Mouse (Mus musculus): ENCODE measurements at regions not wholly inside any gene's neighbourhood (a gene's known extent, or its start where the extent isn't known, plus 50 kb on each side); places are given as distances from the start of the nearest gene placed in this dataset.

DNA sequence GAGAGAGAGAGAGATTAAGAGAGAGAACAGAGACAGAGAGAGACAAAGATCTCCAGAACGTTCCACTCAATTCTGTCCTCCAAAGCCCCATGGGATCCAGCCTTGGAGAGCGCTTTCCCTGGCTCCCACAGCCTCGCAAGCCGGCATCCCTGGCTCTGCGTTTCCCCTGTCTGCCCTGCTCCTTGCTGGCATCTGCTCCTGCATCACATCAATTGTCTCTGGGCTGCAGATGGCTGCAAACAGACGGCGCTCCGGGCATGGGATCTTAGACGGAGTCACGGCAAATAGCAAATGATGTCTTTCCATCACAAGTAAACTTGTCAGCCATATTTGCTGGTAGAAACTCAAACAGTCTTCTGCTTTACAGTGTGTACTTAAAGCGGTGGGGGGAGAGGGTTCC is 428.4 kb downstream of the Cd83 start:
- Histone ChIP-seq H3K4me3 (replicated peaks; ENCODE audit: control insufficient read depth, low read depth, low read length) (no peak overlapping the region), H3K27ac (ENCODE audit: control insufficient read depth, insufficient read depth, low read depth, low read length, poor library complexity) (no peak overlapping the region), H3K4me1 (ENCODE audit: control insufficient read depth, insufficient read depth, low read length) (no peaks in the 10 kb centered on the region)
- TF ChIP-seq POLR2A (IDR thresholded peaks at IDR 0.05; ENCODE audit: borderline replicate concordance, control insufficient read depth, low read depth, low read length) (no peak), CTCF (IDR thresholded peaks at IDR 0.05; ENCODE audit: control insufficient read depth, insufficient read depth, low read length) (no peak)
- WGBS: 80% methylated on average over 11 of the region's 11 CpGs

DNA sequence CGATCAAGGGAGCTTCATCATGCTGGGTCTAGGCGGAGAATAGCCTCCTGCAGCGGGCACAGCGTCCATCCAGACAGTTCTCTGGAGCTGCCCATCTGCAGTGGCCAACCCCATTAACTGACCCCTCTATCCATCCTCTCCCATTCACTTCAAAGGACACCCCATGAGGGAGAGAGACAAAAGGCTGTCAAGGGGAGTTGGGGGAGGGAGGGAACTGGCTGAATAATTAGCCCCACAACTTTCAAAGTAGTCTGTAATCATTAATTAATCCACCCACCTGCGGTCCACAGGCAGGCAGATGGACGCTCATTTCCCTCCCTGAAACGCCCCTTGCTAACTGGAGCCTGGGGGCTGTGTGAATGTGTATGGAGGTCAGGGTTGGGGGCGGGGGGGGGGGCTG is 433.7 kb downstream of the Cd83 start:
- no peaks in the 10 kb centered on the region for H3K4me1 ChIP-seq (ENCODE audit: control insufficient read depth, insufficient read depth, low read length)
- 86% methylated on average over 8 of the region's 8 CpGs for WGBS

DNA sequence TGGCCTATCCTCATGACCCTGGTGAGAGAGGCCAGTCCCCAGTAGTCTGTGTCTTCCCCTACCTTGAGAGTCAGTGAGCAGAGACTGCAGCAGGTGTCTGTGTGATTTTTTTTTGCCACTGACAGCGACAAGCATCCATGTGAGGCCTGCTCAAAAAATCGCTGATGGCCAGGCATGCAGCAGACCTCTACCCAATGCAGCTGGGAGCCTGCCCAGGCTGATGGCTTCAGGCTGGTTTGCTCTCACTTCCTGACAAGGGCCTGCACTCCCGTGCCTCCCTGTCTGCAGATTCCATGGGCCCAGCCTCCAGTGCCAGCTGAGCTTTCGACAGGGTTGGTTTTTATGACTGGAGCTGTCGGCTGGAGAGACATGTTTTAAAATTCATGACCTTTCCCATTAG is 437.1 kb downstream of the Cd83 start:
- WGBS: 72% methylated on average over 5 of the region's 5 CpGs

More for the DNA sequence above, 433.7 kb downstream of the Cd83 start:
- Histone ChIP-seq H3K27ac (ENCODE audit: control insufficient read depth, insufficient read depth, low read depth, low read length, poor library complexity) (no peak overlapping the region), H3K4me3 (replicated peaks; ENCODE audit: control insufficient read depth, low read depth, low read length) (no peak overlapping the region)
- TF ChIP-seq POLR2A (IDR thresholded peaks at IDR 0.05; ENCODE audit: borderline replicate concordance, control insufficient read depth, low read depth, low read length): no peak
- no peak for TF ChIP-seq CTCF (IDR thresholded peaks at IDR 0.05; ENCODE audit: control insufficient read depth, insufficient read depth, low read length)

DNA sequence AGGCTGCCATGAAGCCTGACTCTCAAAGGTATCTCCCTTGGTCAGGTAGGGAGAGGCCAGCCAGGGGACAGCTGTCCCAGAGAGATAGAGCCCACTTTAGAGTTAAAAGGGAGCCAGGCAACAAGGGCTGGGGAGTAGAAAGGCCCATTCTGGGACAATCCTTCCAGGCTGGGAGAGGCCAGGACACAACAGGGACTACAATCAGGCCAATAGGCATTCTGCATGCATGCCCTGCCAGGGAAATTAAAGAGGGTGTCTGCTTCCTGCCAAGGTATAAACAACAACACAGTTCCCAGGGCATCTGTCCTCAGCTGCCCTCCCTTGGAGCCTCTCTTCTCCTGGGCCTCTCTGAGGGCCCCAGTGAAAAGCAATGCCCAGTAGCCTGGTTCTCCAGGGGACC is 437.8 kb downstream of the Cd83 start:
- Histone ChIP-seq H3K27ac (ENCODE audit: control insufficient read depth, insufficient read depth, low read depth, low read length, poor library complexity) (no peak overlapping the region), H3K4me3 (replicated peaks; ENCODE audit: control insufficient read depth, low read depth, low read length) (no peak overlapping the region), H3K4me1 (ENCODE audit: control insufficient read depth, insufficient read depth, low read length) (no peaks in the 10 kb centered on the region)
- TF ChIP-seq CTCF (IDR thresholded peaks at IDR 0.05; ENCODE audit: control insufficient read depth, insufficient read depth, low read length): no peak
- TF ChIP-seq POLR2A (IDR thresholded peaks at IDR 0.05; ENCODE audit: borderline replicate concordance, control insufficient read depth, low read depth, low read length): no peak

More for the DNA sequence above, 437.1 kb downstream of the Cd83 start:
- no peak overlapping the region for H3K27ac ChIP-seq (ENCODE audit: control insufficient read depth, insufficient read depth, low read depth, low read length, poor library complexity)
- no peak overlapping the region for H3K4me3 ChIP-seq (replicated peaks; ENCODE audit: control insufficient read depth, low read depth, low read length)
- no peak for TF ChIP-seq CTCF (IDR thresholded peaks at IDR 0.05; ENCODE audit: control insufficient read depth, insufficient read depth, low read length)
- TF ChIP-seq POLR2A (IDR thresholded peaks at IDR 0.05; ENCODE audit: borderline replicate concordance, control insufficient read depth, low read depth, low read length): no peak
- no peaks in the 10 kb centered on the region for H3K4me1 ChIP-seq (ENCODE audit: control insufficient read depth, insufficient read depth, low read length)

DNA sequence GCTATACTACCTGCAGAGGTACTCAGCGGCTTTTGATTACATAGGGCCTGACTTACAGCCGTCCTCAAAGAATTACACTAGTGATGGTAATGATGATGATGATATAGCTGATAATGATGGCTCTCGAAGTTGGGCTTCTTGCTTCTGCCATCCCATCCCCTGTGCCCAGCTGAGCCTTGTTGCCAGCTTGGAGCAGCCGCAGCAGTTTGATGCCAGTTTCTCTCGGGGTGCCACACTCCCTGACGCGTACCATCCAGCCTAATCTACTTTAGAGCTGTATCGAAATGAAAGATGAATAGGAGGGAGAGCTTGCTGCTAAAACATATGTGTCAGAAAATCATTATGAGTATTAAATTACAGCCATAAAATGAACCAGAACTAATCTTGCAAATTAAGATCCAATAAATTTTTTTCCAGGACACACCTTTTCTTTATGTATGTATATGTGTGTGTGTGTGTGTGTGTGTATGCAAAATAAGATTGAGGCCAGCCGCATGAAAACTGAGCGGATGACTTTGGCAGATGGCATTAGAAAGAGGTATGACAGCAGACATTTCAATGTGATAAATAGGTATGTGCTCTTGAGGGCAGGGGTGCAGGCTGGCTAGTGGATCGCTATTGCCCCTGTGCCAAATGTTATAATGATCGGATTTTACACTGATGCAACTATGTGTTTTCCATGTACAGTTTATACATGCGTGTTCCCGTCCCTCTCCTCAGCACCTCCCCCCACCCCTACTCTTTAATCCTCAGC is 443.3 kb downstream of the Cd83 start:
- 85% methylated on average over 14 of the region's 14 CpGs for WGBS
- TF ChIP-seq CTCF (IDR thresholded peaks at IDR 0.05; ENCODE audit: control insufficient read depth, insufficient read depth, low read length): no peak
- TF ChIP-seq POLR2A (IDR thresholded peaks at IDR 0.05; ENCODE audit: borderline replicate concordance, control insufficient read depth, low read depth, low read length): no peak
- H3K27ac ChIP-seq (ENCODE audit: control insufficient read depth, insufficient read depth, low read depth, low read length, poor library complexity): no peak overlapping the region
- H3K4me1 ChIP-seq (ENCODE audit: control insufficient read depth, insufficient read depth, low read length): no peaks in the 10 kb centered on the region
- H3K4me3 ChIP-seq (replicated peaks; ENCODE audit: control insufficient read depth, low read depth, low read length): no peak overlapping the region

DNA sequence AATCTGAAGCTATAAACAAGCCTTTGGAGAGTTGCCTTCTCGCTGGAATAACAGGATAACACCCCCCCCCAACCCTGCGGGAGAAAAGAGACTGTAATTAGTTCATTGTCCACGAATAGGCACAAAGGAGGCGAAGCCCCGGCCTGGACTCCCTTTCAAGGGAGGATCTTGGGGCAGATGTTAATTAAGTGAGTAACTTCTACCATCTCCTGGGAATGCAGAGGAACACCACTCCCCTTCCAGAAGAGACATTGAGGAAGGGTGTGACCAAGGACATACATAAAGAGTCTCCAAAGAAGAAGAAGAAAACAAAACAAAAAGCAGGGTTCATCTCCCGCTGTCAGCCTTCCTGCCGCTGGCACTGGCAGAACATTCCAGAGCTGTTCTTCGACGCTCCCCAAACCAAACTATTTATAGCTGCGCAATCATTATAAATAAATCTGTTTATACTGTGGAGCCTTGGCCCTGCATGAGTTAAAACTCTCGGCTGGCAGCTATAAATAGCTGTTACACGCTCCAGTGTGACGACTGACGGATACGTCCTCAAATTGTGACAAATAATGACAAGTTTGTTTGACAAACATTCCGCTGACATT is 444.1 kb downstream of the Cd83 start:
- Histone ChIP-seq H3K27ac (ENCODE audit: control insufficient read depth, insufficient read depth, low read depth, low read length, poor library complexity) (no peak overlapping the region), H3K4me1 (ENCODE audit: control insufficient read depth, insufficient read depth, low read length) (no peaks in the 10 kb centered on the region), H3K4me3 (replicated peaks; ENCODE audit: control insufficient read depth, low read depth, low read length) (no peak overlapping the region)
- WGBS: 70% methylated on average over 16 of the region's 16 CpGs
- TF ChIP-seq POLR2A (IDR thresholded peaks at IDR 0.05; ENCODE audit: borderline replicate concordance, control insufficient read depth, low read depth, low read length) (no peak), CTCF (IDR thresholded peaks at IDR 0.05; ENCODE audit: control insufficient read depth, insufficient read depth, low read length) (no peak)

DNA sequence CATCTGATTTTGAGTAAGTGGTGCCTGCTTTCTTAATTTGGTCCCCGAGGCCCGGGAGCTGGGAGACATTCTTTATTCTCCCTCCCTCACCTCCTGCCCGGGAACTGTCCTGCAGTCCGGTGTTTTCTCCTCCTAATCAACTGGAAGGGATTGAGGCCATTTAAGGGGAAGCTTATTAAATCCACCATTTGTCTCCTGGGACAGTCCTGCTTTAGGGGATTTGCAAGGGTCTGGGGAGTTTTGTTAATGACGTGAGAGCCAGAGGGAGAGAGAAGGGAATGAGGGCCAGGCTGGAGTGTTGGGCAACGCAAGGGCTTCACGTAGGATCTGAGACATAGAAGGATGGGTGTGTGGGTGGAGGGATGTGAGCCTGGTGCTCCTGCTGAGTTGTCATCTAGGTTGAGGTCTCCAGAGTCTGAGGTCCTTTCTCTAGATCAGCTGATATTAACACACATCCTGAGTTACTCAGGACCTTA is 444.6 kb downstream of the Cd83 start:
- H3K4me3 ChIP-seq (replicated peaks; ENCODE audit: control insufficient read depth, low read depth, low read length): no peak overlapping the region
- H3K27ac ChIP-seq (ENCODE audit: control insufficient read depth, insufficient read depth, low read depth, low read length, poor library complexity): no peak overlapping the region
- H3K4me1 ChIP-seq (ENCODE audit: control insufficient read depth, insufficient read depth, low read length): no peaks in the 10 kb centered on the region
- TF ChIP-seq CTCF (IDR thresholded peaks at IDR 0.05; ENCODE audit: control insufficient read depth, insufficient read depth, low read length): no peak
- no peak for TF ChIP-seq POLR2A (IDR thresholded peaks at IDR 0.05; ENCODE audit: borderline replicate concordance, control insufficient read depth, low read depth, low read length)
- WGBS: 70% methylated on average over 7 of the region's 7 CpGs

DNA sequence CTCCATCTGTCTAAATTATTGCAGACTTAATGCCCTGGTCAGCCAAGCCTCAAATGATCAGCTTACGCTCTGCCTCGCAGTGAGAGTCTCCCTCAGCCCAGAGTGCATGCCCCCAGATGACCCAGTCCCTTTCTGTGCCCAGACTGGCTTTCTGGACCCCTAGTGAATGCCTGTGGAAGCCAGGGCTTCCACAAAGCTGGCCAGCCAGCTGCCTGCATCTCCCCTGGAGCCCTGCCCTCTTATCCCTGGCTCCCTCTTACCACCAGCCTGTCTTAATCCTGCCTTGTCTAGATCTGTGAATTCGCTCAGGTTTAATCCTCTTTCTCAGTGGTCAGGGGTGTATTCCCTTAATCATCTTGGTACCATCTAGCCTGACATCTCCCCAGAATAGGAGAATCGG is 446.8 kb downstream of the Cd83 start:
- 80% methylated on average over 4 of the region's 4 CpGs for WGBS
- Histone ChIP-seq H3K27ac (ENCODE audit: control insufficient read depth, insufficient read depth, low read depth, low read length, poor library complexity) (no peak overlapping the region), H3K4me1 (ENCODE audit: control insufficient read depth, insufficient read depth, low read length) (no peaks in the 10 kb centered on the region), H3K4me3 (replicated peaks; ENCODE audit: control insufficient read depth, low read depth, low read length) (no peak overlapping the region)
- TF ChIP-seq POLR2A (IDR thresholded peaks at IDR 0.05; ENCODE audit: borderline replicate concordance, control insufficient read depth, low read depth, low read length): no peak
- no peak for TF ChIP-seq CTCF (IDR thresholded peaks at IDR 0.05; ENCODE audit: control insufficient read depth, insufficient read depth, low read length)

All from bone marrow, adult 2 months (tissue).